Mouse (Mus musculus): Measurements from ENCODE around the gene Kat5. TPM values are rescaled to one million over a fixed set of nuclear protein-coding genes. Genes with fewer than 3 reads are reported as not detected.

The Kat5 gene
- polyA plus RNA-seq, 1 experiment from 2014 or later, result 24.7 TPM

- ATAC-seq (ENCODE audit: low read depth) (no peak), DNase-seq (ENCODE audit: low spot score) (no peak)
- Histone ChIP-seq H3K4me3 (ENCODE audit: low read depth, low read length) (no peak overlapping the region), H3K9me3 (ENCODE audit: control insufficient read depth, low read length) (no peaks in the 10 kb centered on the region), H3K36me3 (ENCODE audit: control insufficient read depth, insufficient read depth, low read length) (0 out of 2 replicates have a peak, but pooled peaks cover 14% of the 10 kb centered on the region), H3K4me2 (ENCODE audit: low read depth, low read length) (no peak overlapping the region), H3K4me1 (ENCODE audit: control insufficient read depth, insufficient read depth, low read length) (peaks cover 10% of the 10 kb centered on the region; the same call in 1 of the 2 replicates), H3K27ac (replicated peaks; ENCODE audit: low read depth, low read length) (no peak overlapping the region), H3K9ac (ENCODE audit: low read depth, low read length) (no peak overlapping the region), H3K27me3 (replicated peaks; ENCODE audit: control insufficient read depth, insufficient read depth, low read length) (0 out of 2 replicates have a peak, but pooled peaks cover 7% of the 10 kb centered on the region)
- 79% methylated on average over 30 of the region's 32 CpGs for WGBS
Observed at GRCm38 (mm10) chr19:5570353-5571246, 39.4 kb downstream of the Kat5 start.

- ATAC-seq (ENCODE audit: low read depth) (no peak), DNase-seq (ENCODE audit: low spot score) (no peak)
- Histone ChIP-seq H3K9ac (ENCODE audit: low read depth, low read length) (no peak overlapping the region), H3K27me3 (replicated peaks; ENCODE audit: control insufficient read depth, insufficient read depth, low read length) (peaks cover 9% of the 10 kb centered on the region; the same call in 1 of the 2 replicates), H3K4me2 (ENCODE audit: low read depth, low read length) (no peak overlapping the region), H3K27ac (replicated peaks; ENCODE audit: low read depth, low read length) (no peak overlapping the region), H3K9me3 (ENCODE audit: control insufficient read depth, low read length) (no peaks in the 10 kb centered on the region), H3K4me1 (ENCODE audit: control insufficient read depth, insufficient read depth, low read length) (peaks cover 10% of the 10 kb centered on the region; the same call in 1 of the 2 replicates), H3K4me3 (ENCODE audit: low read depth, low read length) (no peak overlapping the region), H3K36me3 (ENCODE audit: control insufficient read depth, insufficient read depth, low read length) (0 out of 2 replicates have a peak, but pooled peaks cover 14% of the 10 kb centered on the region)
- WGBS, result 87% methylated on average over 9 of the region's 10 CpGs
Observed at GRCm38 (mm10) chr19:5569521-5569920, 40.5 kb downstream of the Kat5 start.

GRCm38 (mm10) chr19:5568470-5569140 lies 41.4 kb downstream of the Kat5 start:
- H3K4me2 ChIP-seq (ENCODE audit: low read depth, low read length), result peak overlapping the region; percentile 98
- peak overlapping the region; percentile 76 for H3K4me3 ChIP-seq (ENCODE audit: low read depth, low read length)
- ATAC-seq (ENCODE audit: low read depth) (peak; percentile 19; the same call in 1 of the 2 replicates), DNase-seq (ENCODE audit: low spot score) (peak; percentile 93)
- H3K27me3 ChIP-seq (replicated peaks; ENCODE audit: control insufficient read depth, insufficient read depth, low read length), result peaks cover 14% of the 10 kb centered on the region; the same call in 1 of the 2 replicates
- H3K9me3 ChIP-seq (ENCODE audit: control insufficient read depth, low read length), result no peaks in the 10 kb centered on the region
- peak overlapping the region; percentile 86; the same call in 1 of the 2 replicates for H3K27ac ChIP-seq (replicated peaks; ENCODE audit: low read depth, low read length)
- peaks cover 10% of the 10 kb centered on the region; the same call in 1 of the 2 replicates for H3K4me1 ChIP-seq (ENCODE audit: control insufficient read depth, insufficient read depth, low read length)
- peak overlapping the region; percentile 72 for H3K9ac ChIP-seq (ENCODE audit: low read depth, low read length)
- 0 out of 2 replicates have a peak, but pooled peaks cover 14% of the 10 kb centered on the region for H3K36me3 ChIP-seq (ENCODE audit: control insufficient read depth, insufficient read depth, low read length)
- WGBS, result 10% methylated on average over 26 of the region's 27 CpGs

- peak within 1 kb of the TSS; percentile 76 for H3K4me3 ChIP-seq (ENCODE audit: low read depth, low read length)
- peaks cover 15% of the 10 kb centered on the region for H3K27me3 ChIP-seq (replicated peaks; ENCODE audit: control insufficient read depth, insufficient read depth, low read length)
- DNase-seq (ENCODE audit: low spot score) (peak; percentile 88), ATAC-seq (ENCODE audit: low read depth) (peak; percentile 95)
- peak within 1 kb of the TSS; percentile 72 for H3K9ac ChIP-seq (ENCODE audit: low read depth, low read length)
- H3K36me3 ChIP-seq (ENCODE audit: control insufficient read depth, insufficient read depth, low read length), result 0 out of 2 replicates have a peak, but pooled peaks cover 14% of the 10 kb centered on the region
- H3K4me2 ChIP-seq (ENCODE audit: low read depth, low read length), result peak within 1 kb of the TSS; percentile 98
- 0% methylated on average over 35 of the region's 102 CpGs for WGBS
- peak within 1 kb of the TSS; percentile 86 for H3K27ac ChIP-seq (replicated peaks; ENCODE audit: low read depth, low read length)
- no peaks in the 10 kb centered on the region for H3K9me3 ChIP-seq (ENCODE audit: control insufficient read depth, low read length)
- H3K4me1 ChIP-seq (ENCODE audit: control insufficient read depth, insufficient read depth, low read length), result peaks cover 10% of the 10 kb centered on the region; the same call in 1 of the 2 replicates
Observed at GRCm38 (mm10) chr19:5567534-5568469, 42.2 kb downstream of the Kat5 start, which contains the start of gene Ap5b1. Gene Ap5b1, plus strand, starts transcription at chr19:5568025.

GRCm38 (mm10) chr19:5567180-5567533 lies 42.9 kb downstream of the Kat5 start:
- ATAC-seq (ENCODE audit: low read depth), result peak; percentile 4; the same call in 1 of the 2 replicates
- H3K9me3 ChIP-seq (ENCODE audit: control insufficient read depth, low read length), result no peaks in the 10 kb centered on the region
- WGBS, result 2% methylated on average over 12 of the region's 26 CpGs
- no peak for DNase-seq (ENCODE audit: low spot score)
- peaks cover 10% of the 10 kb centered on the region; the same call in 1 of the 2 replicates for H3K4me1 ChIP-seq (ENCODE audit: control insufficient read depth, insufficient read depth, low read length)
- peak overlapping the region; percentile 98 for H3K4me2 ChIP-seq (ENCODE audit: low read depth, low read length)
- H3K36me3 ChIP-seq (ENCODE audit: control insufficient read depth, insufficient read depth, low read length), result 0 out of 2 replicates have a peak, but pooled peaks cover 14% of the 10 kb centered on the region
- H3K4me3 ChIP-seq (ENCODE audit: low read depth, low read length), result peak overlapping the region; percentile 76
- H3K27ac ChIP-seq (replicated peaks; ENCODE audit: low read depth, low read length), result peak overlapping the region; percentile 86
- peak overlapping the region; percentile 72 for H3K9ac ChIP-seq (ENCODE audit: low read depth, low read length)
- peaks cover 22% of the 10 kb centered on the region for H3K27me3 ChIP-seq (replicated peaks; ENCODE audit: control insufficient read depth, insufficient read depth, low read length)

GRCm38 (mm10) chr19:5566316-5566715 lies 43.7 kb downstream of the Kat5 start:
- DNase-seq (ENCODE audit: low spot score) (no peak), ATAC-seq (ENCODE audit: low read depth) (no peak)
- no peak overlapping the region for H3K9ac ChIP-seq (ENCODE audit: low read depth, low read length)
- peaks cover 30% of the 10 kb centered on the region for H3K27me3 ChIP-seq (replicated peaks; ENCODE audit: control insufficient read depth, insufficient read depth, low read length)
- no peak overlapping the region for H3K27ac ChIP-seq (replicated peaks; ENCODE audit: low read depth, low read length)
- 0 out of 2 replicates have a peak, but pooled peaks cover 14% of the 10 kb centered on the region for H3K36me3 ChIP-seq (ENCODE audit: control insufficient read depth, insufficient read depth, low read length)
- H3K4me3 ChIP-seq (ENCODE audit: low read depth, low read length), result no peak overlapping the region
- H3K4me2 ChIP-seq (ENCODE audit: low read depth, low read length), result no peak overlapping the region
- 77% methylated on average over 4 of the region's 5 CpGs for WGBS
- H3K9me3 ChIP-seq (ENCODE audit: control insufficient read depth, low read length), result no peaks in the 10 kb centered on the region
- H3K4me1 ChIP-seq (ENCODE audit: control insufficient read depth, insufficient read depth, low read length), result peaks cover 10% of the 10 kb centered on the region; the same call in 1 of the 2 replicates

GRCm38 (mm10) chr19:5562776-5563175 lies 47.3 kb downstream of the Kat5 start:
- Histone ChIP-seq H3K4me3 (ENCODE audit: low read depth, low read length) (no peak overlapping the region), H3K9me3 (ENCODE audit: control insufficient read depth, low read length) (no peaks in the 10 kb centered on the region), H3K27ac (replicated peaks; ENCODE audit: low read depth, low read length) (no peak overlapping the region), H3K9ac (ENCODE audit: low read depth, low read length) (no peak overlapping the region), H3K4me2 (ENCODE audit: low read depth, low read length) (no peak overlapping the region), H3K27me3 (replicated peaks; ENCODE audit: control insufficient read depth, insufficient read depth, low read length) (peaks cover 66% of the 10 kb centered on the region), H3K4me1 (ENCODE audit: control insufficient read depth, insufficient read depth, low read length) (peaks cover 13% of the 10 kb centered on the region; the same call in 1 of the 2 replicates), H3K36me3 (ENCODE audit: control insufficient read depth, insufficient read depth, low read length) (no peaks in the 10 kb centered on the region)
- DNase-seq (ENCODE audit: low spot score), result no peak
- WGBS, result 85% methylated on average over 10 of the region's 10 CpGs
- ATAC-seq (ENCODE audit: low read depth), result no peak

Measured in embryonic facial prominence, embryonic 14.5 days (tissue).